Mouse (Mus musculus) heart, adult 18-20 months (tissue): ENCODE measurements at regions not wholly inside any gene's neighbourhood (a gene's known extent, or its start where the extent isn't known, plus 50 kb on each side); places are given as distances from the start of the nearest gene placed in this dataset.

Experiments used
- DNase-seq, 2 experiments: peaks; one replicate each; pipeline ENCODE4 v3.0.0; 2021 to 2022; ENCODE audit warnings: mixed read lengths in 1 of 2

GRCm38 (mm10) chr16:12904937-12905336 lies 204.5 kb upstream of the Ercc4 start:
- no peak for DNase-seq

- DNase-seq = no peak
Observed at GRCm38 (mm10) chr16:12924668-12925067, 184.8 kb upstream of the Ercc4 start.

DNA sequence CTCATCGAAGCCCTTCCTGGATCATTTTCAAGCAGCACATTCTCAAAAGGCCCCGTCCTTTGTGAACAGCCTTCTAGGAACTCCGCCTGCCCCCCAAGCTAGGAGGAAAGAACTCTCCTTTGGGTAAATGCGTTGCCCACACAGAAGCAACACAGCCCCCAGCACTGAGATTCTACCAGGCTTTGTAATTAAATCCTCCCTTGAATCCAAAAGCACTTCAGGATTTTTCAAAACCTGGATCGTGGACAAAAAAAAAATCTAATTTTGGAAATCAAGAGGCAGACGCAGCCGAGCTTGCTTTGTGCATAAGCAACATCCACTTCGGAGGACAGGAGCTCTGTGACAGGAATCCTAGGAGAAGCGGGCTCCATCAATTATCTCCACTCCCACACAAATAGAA lies 183.6 kb upstream of the Ercc4 start:
- no peak for DNase-seq

- no peak for DNase-seq
Observed at GRCm38 (mm10) chr16:12931111-12931510, 178.4 kb upstream of the Ercc4 start.

DNA sequence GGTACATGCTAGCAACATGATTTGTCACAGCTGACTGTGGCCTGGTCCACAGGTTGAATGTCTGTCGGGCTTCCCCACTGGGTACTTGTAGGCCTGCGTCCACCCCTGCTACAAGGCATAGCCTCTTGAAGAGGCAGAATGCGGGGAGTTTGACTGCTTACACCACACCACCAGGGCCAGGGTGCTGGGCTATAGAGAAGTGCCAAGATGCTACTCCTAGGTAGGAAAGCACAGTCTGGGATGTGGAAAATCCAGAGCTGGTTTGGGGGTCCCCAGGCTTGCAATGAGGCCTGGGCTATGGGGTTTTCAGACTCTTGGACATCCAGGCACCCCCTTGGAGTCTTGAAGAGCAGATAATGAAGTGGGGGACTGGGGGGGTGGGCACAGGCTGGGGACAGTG lies 176.5 kb upstream of the Ercc4 start:
- no peak for DNase-seq

DNA sequence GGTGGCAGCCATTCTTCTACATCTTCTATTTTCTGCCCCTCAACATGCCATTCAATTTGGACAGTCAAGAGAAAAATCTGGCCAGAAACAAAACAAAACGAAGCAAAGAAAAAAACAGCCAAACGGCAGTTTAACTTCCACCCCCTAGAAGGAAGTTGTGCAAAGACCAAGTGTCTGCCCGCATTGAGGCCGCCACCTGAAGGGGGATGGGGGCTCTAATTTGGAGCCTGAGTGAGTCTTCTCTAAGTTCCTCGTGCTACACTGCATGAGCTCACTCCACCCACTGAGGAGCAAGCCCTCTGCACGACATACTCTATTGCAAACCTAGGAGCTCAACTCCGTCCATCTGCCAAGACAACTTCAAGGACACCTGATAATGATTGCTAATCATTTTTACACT lies 174.9 kb upstream of the Ercc4 start:
- no peak for DNase-seq

DNA sequence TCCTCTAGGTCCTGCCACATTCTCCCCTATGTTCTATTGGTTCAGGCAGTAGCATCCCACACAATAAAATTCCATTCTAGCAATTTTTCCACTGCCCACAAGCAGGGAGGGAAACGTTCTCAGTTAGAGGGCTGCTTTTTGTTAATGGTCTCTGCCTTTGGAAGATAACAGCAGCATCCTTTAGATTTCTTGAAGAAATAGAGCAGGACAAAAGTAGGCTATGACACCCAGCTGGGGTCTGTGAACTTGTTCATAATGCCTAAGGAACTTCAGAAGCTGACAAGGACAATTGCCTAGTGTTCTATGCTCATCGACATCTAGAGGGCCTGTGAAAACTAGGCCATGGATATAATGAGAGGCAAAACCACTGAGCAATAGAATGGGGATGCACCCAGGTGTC lies 174.2 kb upstream of the Ercc4 start:
- no peak for DNase-seq

DNA sequence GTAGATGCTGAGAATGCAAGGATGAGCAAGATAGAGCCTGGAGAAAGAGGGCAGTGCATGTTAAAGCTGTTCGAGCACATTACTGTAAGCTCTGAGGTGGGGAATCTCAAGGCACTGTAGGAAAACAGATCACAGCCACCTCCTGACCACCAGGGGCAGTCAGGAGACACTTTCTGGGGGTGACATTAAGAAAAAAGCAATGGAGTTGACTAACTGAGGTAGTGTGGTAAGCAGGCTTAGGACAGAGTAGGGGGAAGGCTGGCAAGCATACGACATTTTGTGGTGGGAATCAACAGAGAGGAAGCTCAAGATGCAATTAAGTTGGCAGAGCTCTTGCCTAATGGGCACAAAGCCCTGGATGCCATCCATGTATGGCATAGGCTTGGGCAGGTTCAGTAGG lies 172.9 kb upstream of the Ercc4 start:
- no peak for DNase-seq

DNA sequence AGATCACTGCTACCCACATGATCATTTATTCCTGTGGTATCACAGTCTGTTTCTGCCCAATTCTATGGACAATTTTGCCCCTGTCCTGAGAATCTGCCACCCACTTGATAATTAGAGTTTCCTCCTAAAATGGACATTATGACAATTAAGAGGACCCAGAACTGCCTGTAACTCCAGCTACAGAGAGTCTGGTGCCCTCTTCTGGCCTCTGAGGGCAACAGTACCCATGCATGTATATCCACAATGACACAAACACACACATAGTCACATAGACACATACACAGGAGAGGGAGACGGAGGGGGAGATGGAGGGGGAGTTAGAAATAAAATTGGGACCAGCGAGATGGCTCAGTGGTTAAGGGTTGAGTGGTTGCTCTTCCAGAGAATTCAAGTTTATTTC lies 170.9 kb upstream of the Ercc4 start:
- DNase-seq = no peak

GRCm38 (mm10) chr16:12951176-12951575 lies 158.3 kb upstream of the Ercc4 start:
- no peak for DNase-seq

GRCm38 (mm10) chr16:12954028-12954427 lies 155.5 kb upstream of the Ercc4 start:
- DNase-seq = no peak

DNA sequence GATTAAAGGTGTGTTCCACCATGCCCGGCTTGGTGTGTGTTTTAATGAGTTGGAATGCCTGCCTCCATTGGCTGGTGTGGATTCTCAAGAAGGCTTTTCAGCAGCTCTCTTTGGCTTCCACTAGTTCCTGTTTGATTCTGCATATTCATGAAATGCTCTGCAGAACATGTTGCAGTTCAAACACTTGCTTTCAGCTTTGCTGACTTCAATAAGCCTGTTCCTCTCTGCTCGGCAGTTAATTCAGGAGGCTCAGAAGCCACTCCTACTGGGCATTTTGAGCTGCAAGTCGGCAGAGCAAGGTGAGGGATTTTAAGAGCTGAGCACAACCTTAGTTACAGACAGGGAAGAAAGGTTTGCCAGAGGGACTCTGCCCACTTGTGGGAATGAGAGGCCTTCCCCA lies 153.1 kb upstream of the Ercc4 start:
- no peak for DNase-seq

GRCm38 (mm10) chr16:12960885-12961284 lies 148.6 kb upstream of the Ercc4 start:
- no peak for DNase-seq

- DNase-seq = no peak
Observed at GRCm38 (mm10) chr16:12982681-12983080, 126.8 kb upstream of the Ercc4 start.

DNA sequence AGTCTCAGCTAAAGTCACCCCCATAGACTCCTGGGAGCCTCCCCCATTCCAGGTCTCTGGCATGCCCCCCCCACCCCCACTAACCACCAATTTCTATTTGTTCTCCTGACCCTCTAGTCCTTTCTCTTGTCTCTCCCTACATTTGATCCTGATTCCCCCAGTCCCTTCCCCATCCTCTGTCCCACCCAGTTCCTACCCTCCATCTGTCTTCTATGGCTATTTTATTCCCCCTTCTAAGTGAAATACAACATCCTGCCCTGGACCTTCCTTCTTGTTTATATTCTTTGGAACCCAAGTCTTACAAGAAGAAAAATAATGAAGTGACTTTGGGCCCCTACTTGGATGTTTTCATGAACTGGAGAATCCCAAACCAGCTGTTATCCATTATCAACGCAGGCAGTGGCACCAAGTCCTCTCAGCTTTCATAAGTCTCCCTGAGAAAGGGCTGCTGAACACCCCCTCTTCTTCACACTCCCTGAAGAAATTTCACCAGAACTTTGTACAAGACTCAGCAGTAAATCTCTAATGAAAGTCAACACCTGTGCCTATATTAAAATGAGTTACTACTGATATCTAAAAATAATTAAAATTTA lies 108.1 kb upstream of the Ercc4 start:
- no peak for DNase-seq

GRCm38 (mm10) chr16:13012863-13013262 lies 96.6 kb upstream of the Ercc4 start:
- no peak for DNase-seq

GRCm38 (mm10) chr16:13013891-13014644 lies 95.4 kb upstream of the Ercc4 start:
- DNase-seq = no peak

- peak; percentile 3 to 10 for DNase-seq
Observed at GRCm38 (mm10) chr16:13022875-13023274, 86.6 kb upstream of the Ercc4 start.

DNA sequence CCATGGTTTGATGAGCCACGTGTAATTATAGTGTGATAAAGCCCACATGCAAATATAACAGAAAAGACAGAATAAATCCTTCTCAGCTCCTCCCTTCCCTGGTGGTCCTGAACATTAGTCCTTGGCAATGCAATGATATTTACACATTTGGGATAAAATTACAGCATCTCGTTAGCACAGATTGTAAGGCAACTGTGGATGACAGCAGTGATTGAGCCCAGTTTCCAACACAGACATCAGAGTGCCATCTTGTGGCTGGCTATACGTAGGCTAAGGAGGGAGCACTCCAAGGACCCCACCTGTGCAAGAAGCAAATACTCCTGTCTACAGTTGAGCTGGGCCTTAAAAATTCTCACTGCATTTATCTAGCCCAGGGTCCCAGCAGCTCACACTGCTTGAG lies 84.1 kb upstream of the Ercc4 start:
- no peak for DNase-seq

DNA sequence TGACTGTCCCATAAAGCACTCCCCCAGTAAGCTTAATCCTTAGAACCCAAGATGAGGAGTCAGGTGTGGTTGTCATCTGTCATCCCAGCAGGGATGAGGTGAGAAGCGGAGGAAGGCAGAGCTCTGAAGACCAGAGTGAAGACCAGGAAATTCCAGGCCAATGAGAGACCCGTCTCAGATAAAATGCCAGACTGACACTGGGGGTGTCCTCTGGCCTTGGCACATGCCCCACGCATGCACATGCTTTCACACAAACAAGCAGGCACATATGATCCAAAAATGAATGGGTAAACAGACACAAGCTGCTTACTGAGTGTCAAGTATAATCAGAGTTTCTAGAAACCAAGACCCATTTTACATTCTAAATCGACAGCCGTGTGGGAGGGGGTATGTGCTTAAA lies 75.3 kb upstream of the Ercc4 start:
- no peak for DNase-seq

GRCm38 (mm10) chr16:13036596-13036995 lies 72.9 kb upstream of the Ercc4 start:
- DNase-seq = no peak

GRCm38 (mm10) chr16:13040312-13041100 lies 69.0 kb upstream of the Ercc4 start:
- peak; percentile 1 to 13 for DNase-seq

GRCm38 (mm10) chr16:13041356-13041755 lies 68.1 kb upstream of the Ercc4 start:
- DNase-seq = no peak
